Mouse (Mus musculus) hindbrain, embryonic 12.5 days (tissue): ENCODE results near the gene Eng. TPM values are rescaled to one million over a fixed set of nuclear protein-coding genes. Genes with fewer than 3 reads are reported as not detected.
A peak's percentile ranks its signal among the peaks of the same experiment; 100 is the strongest.

Experiments
- ATAC-seq: fragments of 200-750 bp; cut with Nextera tagmentation; 2 replicates; pipeline ENCODE4 v1.8.0; 2017; ENCODE audit warnings: moderate TSS enrichment; ENCODE audit not compliant: low FRiP score
- H3K27ac ChIP-seq: fragments of 300-500 bp; sonication (generic); 2 replicates; pipeline ENCODE4 v1.5.1; 2016; ENCODE audit warnings: mild to moderate bottlenecking
- H3K27me3 ChIP-seq: fragments of 300-500 bp; sonication (generic); 2 replicates; pipeline ENCODE4 v1.6.1; 2016; ENCODE audit warnings: mild to moderate bottlenecking
- H3K36me3 ChIP-seq: fragments of 300-500 bp; sonication (generic); 2 replicates; pipeline ENCODE4 v1.6.1; 2016; ENCODE audit warnings: mild to moderate bottlenecking
- H3K4me1 ChIP-seq: fragments of 300-500 bp; sonication (generic); 2 replicates; pipeline ENCODE4 v1.6.1; 2016
- H3K4me2 ChIP-seq: fragments of 300-500 bp; sonication (generic); replicated peaks from 2 replicates; pipeline ENCODE4 v1.6.1; 2016; ENCODE audit warnings: mild to moderate bottlenecking
- H3K4me3 ChIP-seq: fragments of 300-500 bp; sonication (generic); 2 replicates; pipeline ENCODE4 v1.5.1; 2016; ENCODE audit warnings: mild to moderate bottlenecking
- H3K9ac ChIP-seq: fragments of 300-500 bp; sonication (generic); 2 replicates; pipeline ENCODE4 v1.6.1; 2016; ENCODE audit warnings: mild to moderate bottlenecking, moderate library complexity
- H3K9me3 ChIP-seq: fragments of 300-500 bp; sonication (generic); replicated peaks from 2 replicates; pipeline ENCODE4 v1.6.1; 2016; ENCODE audit warnings: mild to moderate bottlenecking
- WGBS: fragments of 180-500 bp; shearing (Covaris S2); methylation state at CpG from one replicate; pipeline ENCODE4 v1.1.7; 2016; 5-methylcytosine and 5-hydroxymethylcytosine counted together
- polyA plus RNA-seq: library from polyadenylated mRNA; unstranded; fragments of >200 nt; fragmentation: Nextera tagmentation; extraction: Ambion mirVana; gene quantifications from 2 replicates; pipeline ENCODE4 v1.2.1, GENCODE M21; 2016

Gene Eng
- polyA plus RNA-seq, 1 experiment from 2014 or later = 31.6 TPM

GRCm38 (mm10) chr2:32636617-32637016, 9.8 kb upstream of the Eng start:
- no peaks in the 10 kb centered on the region for H3K9me3 ChIP-seq
- H3K4me3 ChIP-seq = no peak overlapping the region
- H3K27ac ChIP-seq = no peak overlapping the region
- ATAC-seq = no peak
- no peak overlapping the region for H3K9ac ChIP-seq
- 83% methylated on average over 7 of the region's 7 CpGs for WGBS
- peaks cover 15% of the 10 kb centered on the region for H3K4me1 ChIP-seq
- no peak overlapping the region for H3K4me2 ChIP-seq
- no peaks in the 10 kb centered on the region for H3K27me3 ChIP-seq
- no peaks in the 10 kb centered on the region for H3K36me3 ChIP-seq

- Histone ChIP-seq H3K27me3 (no peaks in the 10 kb centered on the region), H3K4me3 (no peak overlapping the region), H3K36me3 (no peaks in the 10 kb centered on the region), H3K27ac (peak overlapping the region; percentile 4; the same call in 1 of the 2 replicates), H3K4me1 (peaks cover 9% of the 10 kb centered on the region), H3K9me3 (no peaks in the 10 kb centered on the region), H3K4me2 (no peak overlapping the region), H3K9ac (no peak overlapping the region)
- no peak for ATAC-seq
- WGBS = 30% methylated on average over 11 of the region's 11 CpGs
Measured at GRCm38 (mm10) chr2:32637778-32638281, 8.6 kb upstream of the Eng start.

- H3K4me3 ChIP-seq = no peak overlapping the region
- no peaks in the 10 kb centered on the region for H3K27me3 ChIP-seq
- H3K36me3 ChIP-seq = no peaks in the 10 kb centered on the region
- H3K4me2 ChIP-seq = no peak overlapping the region
- H3K4me1 ChIP-seq = peaks cover 9% of the 10 kb centered on the region
- H3K9me3 ChIP-seq = no peaks in the 10 kb centered on the region
- WGBS = 92% methylated on average over 1 of the region's 1 CpGs
- H3K9ac ChIP-seq = no peak overlapping the region
- H3K27ac ChIP-seq = no peak overlapping the region
- ATAC-seq = no peak
Measured at GRCm38 (mm10) chr2:32639632-32640031, 6.8 kb upstream of the Eng start.

GRCm38 (mm10) chr2:32640550-32641051, 5.8 kb upstream of the Eng start:
- Histone ChIP-seq H3K27ac (no peak overlapping the region), H3K36me3 (no peaks in the 10 kb centered on the region), H3K27me3 (no peaks in the 10 kb centered on the region), H3K9ac (no peak overlapping the region), H3K4me1 (peaks cover 14% of the 10 kb centered on the region), H3K4me2 (no peak overlapping the region), H3K9me3 (no peaks in the 10 kb centered on the region), H3K4me3 (no peak overlapping the region)
- ATAC-seq = no peak
- 59% methylated on average over 6 of the region's 6 CpGs for WGBS

- no peaks in the 10 kb centered on the region for H3K9me3 ChIP-seq
- H3K9ac ChIP-seq = no peak overlapping the region
- no peak overlapping the region for H3K4me3 ChIP-seq
- ATAC-seq = no peak
- no peaks in the 10 kb centered on the region for H3K36me3 ChIP-seq
- no peak overlapping the region for H3K27ac ChIP-seq
- H3K4me1 ChIP-seq = peaks cover 23% of the 10 kb centered on the region
- H3K27me3 ChIP-seq = no peaks in the 10 kb centered on the region
- H3K4me2 ChIP-seq = no peak overlapping the region
- 84% methylated on average over 5 of the region's 5 CpGs for WGBS
Measured at GRCm38 (mm10) chr2:32641810-32642209, 4.6 kb upstream of the Eng start.

DNA sequence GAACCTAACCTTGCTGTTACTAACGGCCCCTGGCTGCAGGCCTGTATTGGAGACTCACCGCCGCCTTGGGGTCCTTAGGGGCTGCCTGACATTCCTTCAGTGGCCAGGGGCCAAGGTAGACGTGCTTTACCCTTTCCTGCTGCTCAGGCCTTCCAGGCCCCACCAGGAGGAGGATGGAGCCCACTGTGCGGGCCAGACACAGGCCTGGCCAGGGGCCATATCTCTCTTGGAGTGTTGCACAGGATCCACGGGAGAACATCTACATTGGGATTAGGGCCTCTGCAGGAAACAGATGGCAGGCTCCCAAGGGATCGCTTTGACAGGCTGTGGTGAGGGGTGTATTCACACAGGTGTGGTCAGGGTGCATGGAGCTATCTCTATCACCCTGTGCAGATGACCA, 3.6 kb upstream of the Eng start:
- Histone ChIP-seq H3K36me3 (no peaks in the 10 kb centered on the region), H3K4me1 (peaks cover 20% of the 10 kb centered on the region), H3K9me3 (no peaks in the 10 kb centered on the region), H3K27me3 (no peaks in the 10 kb centered on the region), H3K9ac (no peak overlapping the region), H3K27ac (no peak overlapping the region), H3K4me3 (no peak overlapping the region), H3K4me2 (no peak overlapping the region)
- no peak for ATAC-seq
- WGBS = 74% methylated on average over 7 of the region's 7 CpGs

- Histone ChIP-seq H3K4me3 (no peak overlapping the region), H3K4me2 (no peak overlapping the region), H3K4me1 (peaks cover 16% of the 10 kb centered on the region), H3K27ac (no peak overlapping the region), H3K9me3 (no peaks in the 10 kb centered on the region), H3K36me3 (no peaks in the 10 kb centered on the region), H3K9ac (no peak overlapping the region), H3K27me3 (no peaks in the 10 kb centered on the region)
- 83% methylated on average over 9 of the region's 9 CpGs for WGBS
- no peak for ATAC-seq
Measured at GRCm38 (mm10) chr2:32644083-32644482, 2.3 kb upstream of the Eng start.

DNA sequence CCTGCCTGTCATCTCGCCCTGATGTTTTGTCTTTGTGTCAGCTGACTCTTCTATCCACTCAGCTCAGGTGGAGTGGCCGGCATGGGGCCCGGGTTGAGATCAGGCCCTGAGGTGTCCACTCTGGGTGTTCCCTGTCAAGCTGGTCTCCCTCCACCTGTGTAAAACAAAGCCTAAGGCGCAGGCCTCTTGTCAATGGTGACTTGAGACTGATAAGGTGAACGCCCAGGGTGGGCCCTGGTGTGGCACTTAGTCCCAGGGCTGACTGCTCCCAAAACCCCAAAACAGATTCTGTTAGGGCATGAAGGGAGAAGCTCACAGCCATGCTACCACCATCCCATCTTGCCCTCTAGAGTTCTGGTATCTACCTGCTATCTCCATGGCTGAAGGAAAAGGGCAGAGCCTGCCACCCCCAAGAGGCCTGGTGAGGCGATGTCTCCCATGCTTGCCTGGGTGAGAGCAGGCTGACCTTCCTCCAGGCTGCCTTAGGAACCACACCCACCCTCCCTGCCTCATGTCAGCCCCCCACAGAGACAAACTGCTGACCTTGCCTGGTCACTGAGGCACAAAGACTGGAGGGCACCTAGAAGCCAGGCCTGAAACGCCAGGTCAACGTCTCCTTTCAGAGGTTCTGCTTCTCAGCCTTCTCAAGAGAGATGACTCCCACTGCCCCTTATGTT, 1.5 kb upstream of the Eng start:
- Histone ChIP-seq H3K4me1 (peaks cover 16% of the 10 kb centered on the region), H3K9me3 (no peaks in the 10 kb centered on the region), H3K9ac (no peak overlapping the region), H3K27ac (peak overlapping the region; percentile 0; the same call in 1 of the 2 replicates), H3K4me2 (no peak overlapping the region), H3K4me3 (no peak overlapping the region), H3K27me3 (no peaks in the 10 kb centered on the region), H3K36me3 (no peaks in the 10 kb centered on the region)
- WGBS = 75% methylated on average over 8 of the region's 8 CpGs
- ATAC-seq = no peak

GRCm38 (mm10) chr2:32645647-32646046, 748 bp upstream of the Eng start:
- peak overlapping the region; percentile 0; the same call in 1 of the 2 replicates for H3K27ac ChIP-seq
- WGBS = 63% methylated on average over 3 of the region's 3 CpGs

DNA sequence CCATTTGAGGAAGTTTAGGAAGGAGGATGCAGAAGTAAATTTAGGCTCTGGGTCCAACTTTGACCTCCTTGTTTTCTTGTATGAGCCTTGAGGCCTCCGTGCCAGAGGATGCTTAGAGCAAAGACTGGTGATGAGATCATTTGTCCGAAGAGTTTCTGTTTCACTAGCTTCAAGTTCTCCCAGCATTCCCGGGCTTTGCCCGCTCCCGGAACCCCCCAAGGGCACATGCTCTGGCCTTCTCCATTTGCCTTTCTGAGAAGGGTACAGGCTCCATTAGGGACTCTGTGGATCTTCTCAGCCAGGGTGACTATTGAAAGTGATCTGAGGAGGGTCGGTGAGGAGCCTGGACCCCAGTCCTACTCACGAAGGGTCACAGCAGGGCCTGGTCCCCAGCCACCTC, 971 bp downstream of the Eng start:
- no peak overlapping the region for H3K27ac ChIP-seq
- peaks cover 14% of the 10 kb centered on the region for H3K4me1 ChIP-seq
- no peaks in the 10 kb centered on the region for H3K36me3 ChIP-seq
- H3K4me2 ChIP-seq = no peak overlapping the region
- WGBS = 89% methylated on average over 7 of the region's 7 CpGs
- no peaks in the 10 kb centered on the region for H3K27me3 ChIP-seq
- H3K9ac ChIP-seq = no peak overlapping the region
- H3K9me3 ChIP-seq = no peaks in the 10 kb centered on the region
- ATAC-seq = no peak
- peak overlapping the region; percentile 8; the same call in 1 of the 2 replicates for H3K4me3 ChIP-seq

More at GRCm38 (mm10) chr2:32645647-32646046, 748 bp upstream of the Eng start:
- H3K4me2 ChIP-seq = no peak overlapping the region
- no peak for ATAC-seq
- H3K4me3 ChIP-seq = no peak overlapping the region
- H3K9me3 ChIP-seq = no peaks in the 10 kb centered on the region
- no peak overlapping the region for H3K9ac ChIP-seq
- no peaks in the 10 kb centered on the region for H3K27me3 ChIP-seq
- H3K36me3 ChIP-seq = no peaks in the 10 kb centered on the region
- peaks cover 15% of the 10 kb centered on the region for H3K4me1 ChIP-seq

DNA sequence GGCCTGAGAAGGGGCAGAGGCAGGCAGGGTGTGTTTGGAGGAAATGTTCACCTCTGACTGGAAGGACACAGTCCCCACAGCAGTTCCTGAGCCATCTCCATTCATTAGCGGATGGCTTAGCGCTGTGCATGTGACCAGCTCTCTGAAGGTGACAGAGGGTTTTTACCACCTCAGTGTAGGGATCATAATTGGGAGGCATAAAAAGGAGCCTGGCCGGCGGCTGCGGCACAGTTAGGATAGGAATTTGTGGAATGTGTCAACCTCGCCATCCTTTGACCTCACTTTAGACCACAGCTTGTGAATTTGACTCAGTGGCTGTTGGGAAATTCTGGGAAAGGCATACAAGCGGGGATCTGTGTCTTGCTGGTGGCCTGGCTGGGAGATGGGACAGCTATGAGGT, 7.4 kb downstream of the Eng start:
- Histone ChIP-seq H3K36me3 (no peaks in the 10 kb centered on the region), H3K27ac (no peak overlapping the region), H3K27me3 (no peaks in the 10 kb centered on the region), H3K4me1 (peaks cover 6% of the 10 kb centered on the region; the same call in 1 of the 2 replicates), H3K4me2 (no peak overlapping the region), H3K9ac (no peak overlapping the region), H3K9me3 (no peaks in the 10 kb centered on the region), H3K4me3 (no peak overlapping the region)
- 48% methylated on average over 7 of the region's 7 CpGs for WGBS
- ATAC-seq = no peak

DNA sequence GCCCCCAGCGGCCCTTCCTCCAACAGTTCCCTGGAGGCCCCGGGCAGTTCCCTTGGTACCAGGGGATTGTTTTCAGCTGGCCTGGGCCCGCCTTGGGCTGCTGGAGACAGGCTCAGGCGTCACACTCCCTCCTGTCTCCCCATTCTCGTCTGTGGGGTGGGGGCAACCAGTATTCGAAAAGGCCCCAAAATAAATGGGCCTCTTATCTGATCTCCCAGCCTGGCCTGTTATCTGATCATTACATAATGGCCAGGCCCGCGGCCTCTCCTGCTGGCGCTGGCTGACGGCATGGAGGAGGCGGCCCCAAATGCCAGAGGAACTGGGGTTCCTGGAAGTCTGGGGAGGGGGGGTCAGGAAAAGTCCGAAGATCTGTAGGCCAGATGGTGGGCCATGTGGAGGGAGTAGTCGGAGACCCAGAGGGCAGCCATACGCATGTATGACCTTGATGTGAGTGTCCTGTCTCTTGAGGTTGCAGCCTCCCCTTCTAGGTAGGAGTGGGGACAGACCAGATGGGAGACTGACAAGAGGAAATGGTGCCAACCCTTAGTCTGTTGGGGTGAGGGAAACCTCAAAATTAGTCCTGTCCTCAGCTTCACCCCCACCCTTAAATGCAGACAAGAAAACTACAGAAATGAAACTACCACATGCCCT, 8.5 kb downstream of the Eng start:
- ATAC-seq = no peak
- WGBS = 71% methylated on average over 14 of the region's 14 CpGs
- peaks cover 6% of the 10 kb centered on the region; the same call in 1 of the 2 replicates for H3K4me1 ChIP-seq
- H3K27ac ChIP-seq = peak overlapping the region; percentile 53; the same call in 1 of the 2 replicates
- no peaks in the 10 kb centered on the region for H3K9me3 ChIP-seq
- H3K36me3 ChIP-seq = no peaks in the 10 kb centered on the region
- H3K9ac ChIP-seq = no peak overlapping the region
- no peak overlapping the region for H3K4me3 ChIP-seq
- no peaks in the 10 kb centered on the region for H3K27me3 ChIP-seq
- H3K4me2 ChIP-seq = no peak overlapping the region
